Mouse (Mus musculus) liver (tissue): ENCODE results near the gene 1700016K19Rik.

ENCODE experiments used
- DNase-seq: peaks from one replicate; pipeline ENCODE4 v3.0.0-alpha.2; 2020; ENCODE audit warnings: mixed read lengths

The 1700016K19Rik gene

GRCm38 (mm10) chr11:75999440-76000155, at the start of gene 1700016K19Rik:
TSS of gene 1700016K19Rik (plus strand) at chr11:75999912.
- peak; percentile 63 for DNase-seq

GRCm38 (mm10) chr11:75950459-75950858, 49.3 kb upstream of the 1700016K19Rik start:
- no peak for DNase-seq

GRCm38 (mm10) chr11:75951895-75952294, 47.8 kb upstream of the 1700016K19Rik start:
- DNase-seq = no peak

GRCm38 (mm10) chr11:75954896-75955295, 44.8 kb upstream of the 1700016K19Rik start:
- DNase-seq = no peak

DNA sequence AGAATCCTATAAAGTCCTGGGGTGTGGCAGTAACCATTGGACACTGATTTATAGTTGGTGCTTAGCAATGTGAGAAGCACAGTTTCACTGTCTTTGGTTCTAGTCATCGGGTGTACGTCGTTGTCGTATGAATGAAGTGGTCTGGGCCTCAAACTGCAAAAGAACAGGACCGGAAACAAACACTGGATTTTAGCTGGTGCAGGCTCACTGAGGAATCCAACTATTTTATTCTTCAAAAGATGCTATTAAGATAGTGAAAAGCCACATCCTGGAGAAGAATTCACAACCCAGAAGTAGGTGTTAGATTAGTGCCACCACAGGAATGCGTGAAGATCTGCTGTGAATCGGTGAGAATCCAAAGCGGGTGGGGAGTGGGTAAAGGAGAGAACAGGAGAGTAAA, 43.1 kb upstream of the 1700016K19Rik start:
- DNase-seq = no peak

GRCm38 (mm10) chr11:75957124-75957832, 42.4 kb upstream of the 1700016K19Rik start:
- no peak for DNase-seq

DNA sequence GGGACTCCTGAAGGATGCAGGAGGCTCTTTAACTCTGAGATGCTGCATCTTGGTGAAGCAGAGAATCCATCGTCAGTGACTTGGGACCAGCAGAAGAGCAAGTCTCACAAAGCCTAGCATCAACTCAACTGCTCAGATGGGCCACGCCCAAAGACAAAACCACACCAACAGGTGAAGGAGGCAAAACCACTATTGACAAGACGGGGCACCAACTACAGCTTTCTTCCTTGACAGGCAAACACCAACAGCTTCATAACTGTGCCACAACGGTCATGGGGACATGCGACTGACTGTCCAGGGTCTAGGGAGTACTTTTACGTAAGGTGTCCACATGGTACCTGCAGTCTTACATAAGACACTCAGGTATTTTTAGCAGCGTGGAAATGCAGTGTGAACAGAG, 37.9 kb upstream of the 1700016K19Rik start:
- DNase-seq = no peak

- no peak for DNase-seq
Measured at GRCm38 (mm10) chr11:75963730-75964475, 35.8 kb upstream of the 1700016K19Rik start.

- no peak for DNase-seq
Measured at GRCm38 (mm10) chr11:75964476-75964730, 35.3 kb upstream of the 1700016K19Rik start.

GRCm38 (mm10) chr11:75965674-75966400, 33.9 kb upstream of the 1700016K19Rik start:
- no peak for DNase-seq

DNA sequence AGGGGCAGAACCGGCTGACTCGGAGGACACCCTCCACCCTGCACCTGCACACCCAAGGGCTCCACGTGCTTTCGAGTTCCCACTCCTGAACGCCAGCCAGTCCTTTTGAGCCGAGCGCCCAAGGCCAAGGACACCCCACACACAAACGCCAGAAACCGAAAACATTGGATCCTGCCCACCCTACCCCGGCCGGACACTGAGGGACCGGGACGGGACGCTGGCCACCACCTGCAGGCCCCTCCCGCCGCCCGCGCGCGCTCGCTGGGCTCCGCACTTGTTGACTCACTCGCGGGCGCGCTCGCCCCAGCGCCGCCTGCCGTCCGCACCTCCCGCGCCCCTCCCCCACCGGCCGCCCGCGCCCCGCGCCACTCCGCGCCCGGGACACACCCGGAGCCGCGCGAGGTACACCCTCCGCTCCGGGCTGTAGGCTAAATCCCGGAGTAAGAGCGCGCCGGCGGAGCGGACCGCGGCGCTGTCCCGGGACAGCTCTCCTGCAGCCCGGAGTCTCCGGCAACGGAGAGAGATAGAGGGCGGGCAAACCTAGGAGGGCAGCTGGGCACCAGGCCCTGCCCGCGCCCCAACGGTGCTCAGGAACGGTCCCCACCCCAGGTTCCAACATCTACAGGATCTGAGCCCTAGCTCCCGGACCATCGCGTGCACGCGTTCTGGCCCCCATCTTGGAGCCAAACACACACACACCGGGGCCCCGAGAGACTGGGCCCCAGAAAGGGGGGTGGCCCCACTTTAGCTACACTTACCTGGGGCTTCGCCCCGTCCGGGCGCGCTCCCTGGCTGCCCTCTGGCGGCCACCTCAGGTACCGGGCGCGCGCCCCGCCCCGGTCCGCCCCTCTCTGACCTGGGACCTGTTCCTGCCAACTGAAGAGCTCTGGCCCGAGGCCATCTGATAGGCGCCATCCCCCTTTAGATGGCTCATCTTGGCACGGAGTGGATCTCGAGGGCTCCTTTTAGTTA, 33.0 kb upstream of the 1700016K19Rik start:
- DNase-seq = peak; percentile 56

DNA sequence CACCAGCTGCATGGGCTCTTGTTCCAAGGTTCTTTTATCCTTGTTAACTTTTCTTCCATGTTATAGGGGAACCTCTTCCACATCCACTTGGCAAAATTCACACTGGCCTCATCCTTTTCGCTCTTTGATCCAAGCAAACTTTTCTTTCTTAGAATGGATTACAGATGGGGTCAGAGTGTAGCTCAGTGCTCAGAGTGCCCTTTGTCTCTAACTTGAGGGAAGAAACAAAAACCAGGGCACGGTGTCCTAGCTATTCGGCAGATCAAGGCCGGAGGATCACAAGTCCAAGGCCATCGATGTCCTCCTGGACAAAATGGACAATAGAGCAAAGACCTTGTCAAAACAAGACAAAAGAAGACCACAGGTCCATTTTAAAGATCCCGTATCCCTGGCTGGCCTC, 31.0 kb upstream of the 1700016K19Rik start:
- DNase-seq = no peak

DNA sequence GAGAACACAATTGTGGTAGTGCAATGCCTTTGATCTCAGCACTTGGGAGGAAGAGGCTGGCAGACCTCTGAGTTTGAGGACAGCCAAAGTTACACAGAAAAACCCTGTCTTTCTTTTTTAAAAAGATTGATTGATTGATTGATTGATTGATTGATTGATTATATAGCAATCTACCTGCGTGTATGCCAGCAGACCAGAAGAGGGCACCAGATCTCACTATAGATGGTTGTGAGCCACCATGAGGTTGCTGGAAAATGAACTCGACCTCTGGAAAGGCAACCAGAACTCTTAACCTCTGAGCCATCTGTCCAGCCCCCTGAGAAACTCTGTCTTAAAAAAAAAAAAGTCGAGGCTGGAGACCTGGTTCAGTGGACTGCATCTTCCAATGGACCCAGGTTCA, 29.1 kb upstream of the 1700016K19Rik start:
- DNase-seq = no peak

DNA sequence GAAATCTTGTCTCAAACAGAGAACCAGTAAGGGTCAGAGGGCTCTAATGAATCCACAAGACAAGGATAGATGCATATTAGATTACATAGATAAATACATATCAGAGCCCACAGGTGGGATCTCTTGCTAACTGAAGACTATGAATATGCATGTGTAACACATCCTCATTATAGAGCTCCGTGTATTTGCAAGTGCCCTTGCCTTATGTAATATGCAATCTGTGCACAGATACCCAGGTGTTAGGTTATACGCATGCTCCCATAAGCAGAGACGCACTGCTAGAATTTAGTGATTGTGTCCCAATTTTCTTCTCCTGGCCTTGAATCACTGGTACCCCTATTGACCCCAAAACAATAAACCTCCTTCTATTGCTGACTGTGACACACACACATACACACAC, 27.5 kb upstream of the 1700016K19Rik start:
- DNase-seq = no peak

- no peak for DNase-seq
Measured at GRCm38 (mm10) chr11:75972916-75973567, 26.7 kb upstream of the 1700016K19Rik start.

DNA sequence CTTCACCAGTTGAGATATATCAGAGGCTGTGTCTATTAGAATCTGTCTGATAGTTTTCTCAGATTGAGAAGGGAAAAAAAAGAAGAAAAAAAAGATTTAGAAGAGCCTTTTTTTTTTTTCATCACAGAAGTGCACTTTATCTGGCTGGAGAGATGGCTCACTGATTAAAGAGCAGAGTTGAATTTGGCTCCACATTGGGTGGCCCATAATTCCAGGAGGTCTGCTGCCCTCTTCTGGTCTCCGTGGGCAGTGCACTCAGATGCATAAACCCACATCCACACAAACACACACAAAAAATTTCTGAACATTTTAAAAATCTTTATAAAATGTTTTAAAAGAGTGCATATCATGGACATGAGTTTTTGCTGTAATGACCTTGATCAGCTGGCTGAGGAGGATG, 25.7 kb upstream of the 1700016K19Rik start:
- DNase-seq = peak; percentile 8

- DNase-seq = no peak
Measured at GRCm38 (mm10) chr11:75976748-75977147, 23.0 kb upstream of the 1700016K19Rik start.

- no peak for DNase-seq
Measured at GRCm38 (mm10) chr11:75978051-75978450, 21.7 kb upstream of the 1700016K19Rik start.

DNA sequence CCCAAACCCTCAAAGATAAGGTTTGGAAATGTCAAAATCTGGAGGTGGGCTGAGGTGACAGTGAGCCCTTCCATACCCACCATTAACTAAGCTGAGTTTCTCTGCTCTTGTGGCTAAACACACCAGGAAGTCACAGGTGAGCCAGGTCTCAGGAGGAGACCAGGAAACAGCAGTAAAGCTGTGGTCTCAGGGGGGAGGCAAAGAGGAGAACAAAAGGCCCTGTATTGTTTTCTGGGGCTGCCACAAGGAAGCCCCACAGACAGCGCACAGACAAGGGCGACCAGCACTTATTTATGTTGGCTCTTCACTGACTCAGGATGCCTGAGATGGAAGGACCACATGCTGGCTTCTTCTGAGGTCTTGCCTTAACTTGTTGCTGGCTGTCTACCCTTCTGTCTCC, 19.3 kb upstream of the 1700016K19Rik start:
- DNase-seq = no peak

- DNase-seq = no peak
Measured at GRCm38 (mm10) chr11:75983194-75983593, 16.5 kb upstream of the 1700016K19Rik start.

DNA sequence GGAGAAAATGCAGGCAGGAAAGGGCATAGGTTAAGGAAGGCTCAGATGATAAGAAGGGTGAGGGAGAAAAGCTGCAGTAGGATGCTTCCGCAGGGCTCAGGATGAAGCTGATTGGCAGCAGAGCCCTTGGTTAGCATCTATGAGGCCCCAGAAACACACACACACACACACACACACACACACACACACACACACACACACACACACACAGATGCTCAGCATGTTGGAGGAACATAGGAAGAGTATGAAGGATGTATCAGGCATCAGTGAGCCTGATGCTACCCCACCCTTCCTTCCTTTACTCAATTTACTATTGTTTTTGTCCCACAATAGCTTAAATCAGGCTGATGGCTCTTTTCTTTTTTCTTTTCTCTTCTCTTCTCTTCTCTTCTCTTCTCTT, 15.1 kb upstream of the 1700016K19Rik start:
- no peak for DNase-seq
